Mouse (Mus musculus) heart, postnatal 0 days (tissue): ENCODE measurements around the gene Cdh13. TPM values are rescaled to one million over a fixed set of nuclear protein-coding genes. Genes with fewer than 3 reads are reported as not detected.

Experiments used
- ATAC-seq: fragments of 200-750 bp; cut with Nextera tagmentation; 2 replicates; pipeline ENCODE4 v1.8.0; 2017; ENCODE audit warnings: low read depth, moderate number of reproducible peaks, moderate library complexity; ENCODE audit not compliant: insufficient read depth
- DNase-seq: peaks from one replicate; pipeline ENCODE4 v3.0.0-alpha.2; 2016; ENCODE audit warnings: low spot score
- H3K27ac ChIP-seq: fragments of 300-500 bp; sonication (generic); 2 replicates; pipeline ENCODE4 v1.5.1; 2014; ENCODE audit warnings: low read depth, mild to moderate bottlenecking
- H3K27me3 ChIP-seq: fragments of 300-500 bp; sonication (generic); 2 replicates; pipeline ENCODE4 v1.6.1; 2014; ENCODE audit warnings: low read length, mixed read lengths; ENCODE audit not compliant: control insufficient read depth, insufficient read depth
- H3K36me3 ChIP-seq: fragments of 300-500 bp; sonication (generic); replicated peaks from 2 replicates; pipeline ENCODE4 v1.6.1; 2014; ENCODE audit warnings: low read length, mixed read lengths; ENCODE audit not compliant: control insufficient read depth, insufficient read depth
- H3K4me1 ChIP-seq: fragments of 300-500 bp; sonication (generic); 2 replicates; pipeline ENCODE4 v1.6.1; 2014; ENCODE audit warnings: antibody characterized with exemption; ENCODE audit not compliant: control insufficient read depth, insufficient read depth
- H3K4me2 ChIP-seq: fragments of 300-500 bp; sonication (generic); 2 replicates; pipeline ENCODE4 v1.6.1; 2014; ENCODE audit warnings: low read depth, mild to moderate bottlenecking, low read length, moderate library complexity
- H3K4me3 ChIP-seq: fragments of 300-500 bp; sonication (generic); 2 replicates; pipeline ENCODE4 v1.5.1; 2014; ENCODE audit warnings: low read depth, low read length
- H3K9ac ChIP-seq: fragments of 300-500 bp; sonication (generic); replicated peaks from 2 replicates; pipeline ENCODE4 v1.6.1; 2014; ENCODE audit warnings: low read depth, low read length, mixed read lengths
- H3K9me3 ChIP-seq: fragments of 300-500 bp; sonication (generic); replicated peaks from 2 replicates; pipeline ENCODE4 v1.6.1; 2016; ENCODE audit warnings: low read length; ENCODE audit not compliant: control insufficient read depth
- CTCF ChIP-seq: IDR thresholded peaks from 2 replicates; pipeline ENCODE4 v1.5.1; 2016; ENCODE audit warnings: antibody characterized with exemption, control low read depth, low read depth
- EP300 ChIP-seq: IDR thresholded peaks from 2 replicates; pipeline ENCODE4 v1.6.1; 2016; ENCODE audit warnings: antibody characterized with exemption, low read depth
- WGBS: fragments of 180-500 bp; shearing (Covaris S2); extraction: QIAGEN DNeasy Blood & Tissue Kit; methylation state at CpG from one replicate; pipeline ENCODE4 v1.1.7; 2014; 5-methylcytosine and 5-hydroxymethylcytosine counted together
- polyA plus RNA-seq: library from polyadenylated mRNA; unstranded; fragments of >200 nt; fragmentation: Nextera tagmentation; extraction: Ambion mirVana; gene quantifications from 2 replicates; pipeline ENCODE4 v1.2.1, GENCODE M21; 2015
- total RNA-seq: library from RNA; depleted of rRNA; stranded (reverse); fragments of >200 nt; gene quantifications from 2 replicates; pipeline ENCODE4 v1.2.3, GENCODE M21; 2014; ENCODE audit warnings: low replicate concordance; rRNA removed

Gene Cdh13
- 109 and 126 TPM in 2 replicates for total RNA-seq
- 136 TPM in 2 replicates for polyA plus RNA-seq

- Histone ChIP-seq H3K4me2 (peak within 1 kb of the TSS; percentile 89), H3K9ac (peak within 1 kb of the TSS; percentile 82), H3K27me3 (no peaks in the 10 kb centered on the region), H3K9me3 (no peaks in the 10 kb centered on the region), H3K4me3 (peak within 1 kb of the TSS; percentile 75), H3K4me1 (peaks cover 39% of the 10 kb centered on the region), H3K27ac (peak within 1 kb of the TSS; percentile 98), H3K36me3 (no peaks in the 10 kb centered on the region)
- under 1% methylated on average over 32 of the region's 33 CpGs for WGBS
- TF ChIP-seq EP300: no peak
- ATAC-seq (0 out of 2 replicates have a peak, but pooled peaks have one; percentile 18), DNase-seq (peak; percentile 66)
These were observed at the start of gene Cdh13 for GRCm38 (mm10) chr8:118283600-118284111. Gene Cdh13, plus strand, starts transcription at chr8:118283733.

GRCm38 (mm10) chr8:118235626-118236025, 47.9 kb upstream of the Cdh13 start:
- H3K4me3 ChIP-seq: no peak overlapping the region
- no peak for DNase-seq
- H3K4me2 ChIP-seq: no peak overlapping the region
- ATAC-seq: no peak
- peaks cover 9% of the 10 kb centered on the region for H3K4me1 ChIP-seq
- H3K36me3 ChIP-seq: no peaks in the 10 kb centered on the region
- 85% methylated on average over 7 of the region's 7 CpGs for WGBS
- H3K27me3 ChIP-seq: no peaks in the 10 kb centered on the region
- no peaks in the 10 kb centered on the region for H3K9me3 ChIP-seq
- no peak overlapping the region for H3K27ac ChIP-seq
- no peak overlapping the region for H3K9ac ChIP-seq
- TF ChIP-seq EP300 (no peak), CTCF (no peak)

- Histone ChIP-seq H3K4me2 (no peak overlapping the region), H3K9me3 (no peaks in the 10 kb centered on the region), H3K4me1 (peaks cover 9% of the 10 kb centered on the region), H3K9ac (no peak overlapping the region), H3K4me3 (no peak overlapping the region), H3K27me3 (no peaks in the 10 kb centered on the region), H3K36me3 (no peaks in the 10 kb centered on the region), H3K27ac (no peak overlapping the region)
- ATAC-seq: peak; percentile 73
- 33% methylated on average over 11 of the region's 11 CpGs for WGBS
- TF ChIP-seq EP300 (no peak), CTCF (peak; percentile 64)
- peak; percentile 66 for DNase-seq
These were observed 46.3 kb upstream of the Cdh13 start for GRCm38 (mm10) chr8:118237150-118237620.

GRCm38 (mm10) chr8:118238156-118238555, 45.4 kb upstream of the Cdh13 start:
- Histone ChIP-seq H3K4me2 (no peak overlapping the region), H3K4me1 (peaks cover 9% of the 10 kb centered on the region), H3K4me3 (no peak overlapping the region), H3K27me3 (no peaks in the 10 kb centered on the region), H3K9ac (no peak overlapping the region), H3K36me3 (no peaks in the 10 kb centered on the region), H3K9me3 (no peaks in the 10 kb centered on the region), H3K27ac (no peak overlapping the region)
- DNase-seq: no peak
- 72% methylated on average over 5 of the region's 5 CpGs for WGBS
- no peak for ATAC-seq
- no peak for TF ChIP-seq CTCF
- no peak for TF ChIP-seq EP300

GRCm38 (mm10) chr8:118239186-118239585, 44.3 kb upstream of the Cdh13 start:
- H3K27me3 ChIP-seq: no peaks in the 10 kb centered on the region
- no peak for ATAC-seq
- no peak overlapping the region for H3K4me2 ChIP-seq
- H3K27ac ChIP-seq: no peak overlapping the region
- H3K4me1 ChIP-seq: peaks cover 9% of the 10 kb centered on the region
- 35% methylated on average over 1 of the region's 1 CpGs for WGBS
- no peak overlapping the region for H3K9ac ChIP-seq
- DNase-seq: no peak
- no peaks in the 10 kb centered on the region for H3K9me3 ChIP-seq
- no peaks in the 10 kb centered on the region for H3K36me3 ChIP-seq
- no peak overlapping the region for H3K4me3 ChIP-seq
- TF ChIP-seq EP300 (no peak), CTCF (no peak)

- Histone ChIP-seq H3K9ac (no peak overlapping the region), H3K27ac (no peak overlapping the region), H3K4me1 (no peaks in the 10 kb centered on the region), H3K4me2 (no peak overlapping the region), H3K9me3 (no peaks in the 10 kb centered on the region), H3K36me3 (no peaks in the 10 kb centered on the region), H3K4me3 (no peak overlapping the region), H3K27me3 (no peaks in the 10 kb centered on the region)
- ATAC-seq (no peak), DNase-seq (no peak)
- TF ChIP-seq CTCF (no peak), EP300 (no peak)
- 86% methylated on average over 5 of the region's 5 CpGs for WGBS
These were observed 34.2 kb upstream of the Cdh13 start for GRCm38 (mm10) chr8:118249319-118249718.
